Mouse (Mus musculus): ENCODE measurements around the gene Pip4k2b. TPM values are rescaled to one million over a fixed set of nuclear protein-coding genes. Genes with fewer than 3 reads are reported as not detected.
A peak's percentile ranks its signal among the peaks of the same experiment; 100 is the strongest.

Pip4k2b gene
- polyA plus RNA-seq, 1 experiment from 2014 or later, result 2.5 TPM

DNA sequence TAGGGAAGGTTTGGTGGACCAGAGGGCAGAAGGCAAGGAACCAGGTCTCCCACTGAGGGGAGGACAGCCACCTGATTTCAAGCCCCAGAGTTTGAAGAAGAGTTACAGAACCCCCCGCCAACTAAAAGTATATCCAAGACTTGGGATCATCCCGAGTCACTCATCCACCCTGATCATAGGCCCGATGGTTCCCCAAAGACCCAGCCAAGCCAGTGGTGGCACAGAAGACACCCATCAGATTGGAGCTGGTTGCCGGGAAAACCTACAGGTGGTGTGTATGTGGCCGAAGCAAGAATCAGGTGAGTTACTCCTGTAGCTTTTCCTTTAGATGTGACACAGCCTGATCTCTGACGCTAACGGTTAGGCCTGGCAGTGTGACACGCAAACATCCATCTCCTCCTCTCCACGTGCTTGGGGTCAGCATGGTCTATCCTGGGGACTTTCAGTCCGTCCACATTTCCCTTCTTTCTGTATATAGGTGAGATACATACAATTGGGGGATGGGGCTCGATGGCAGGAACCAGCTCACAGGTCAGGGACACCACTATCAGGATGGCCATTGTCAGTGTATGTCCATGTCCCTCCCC lies 58.1 kb downstream of the Pip4k2b start:
- Histone ChIP-seq H3K27ac (ENCODE audit: low read length) (no peak overlapping the region), H3K4me3 (ENCODE audit: low read depth, low read length) (peak overlapping the region; percentile 30), H3K27me3 (ENCODE audit: control insufficient read depth, insufficient read depth, low read length) (no peaks in the 10 kb centered on the region), H3K36me3 (ENCODE audit: control insufficient read depth, insufficient read depth, low read length) (peaks cover 37% of the 10 kb centered on the region), H3K9me3 (ENCODE audit: control insufficient read depth, low read depth, low read length) (no peaks in the 10 kb centered on the region), H3K4me1 (ENCODE audit: control insufficient read depth, insufficient read depth, low read length) (peaks cover 4% of the 10 kb centered on the region; the same call in 1 of the 2 replicates), H3K4me2 (replicated peaks; ENCODE audit: low read depth, low read length) (peak overlapping the region; percentile 63), H3K9ac (replicated peaks; ENCODE audit: low read depth, low read length) (peak overlapping the region; percentile 43; the same call in 1 of the 2 replicates)
- ATAC-seq (ENCODE audit: insufficient number of reproducible peaks, insufficient read depth, low FRiP score, low read depth), result no peak
- WGBS, result 66% methylated on average over 11 of the region's 11 CpGs

DNA sequence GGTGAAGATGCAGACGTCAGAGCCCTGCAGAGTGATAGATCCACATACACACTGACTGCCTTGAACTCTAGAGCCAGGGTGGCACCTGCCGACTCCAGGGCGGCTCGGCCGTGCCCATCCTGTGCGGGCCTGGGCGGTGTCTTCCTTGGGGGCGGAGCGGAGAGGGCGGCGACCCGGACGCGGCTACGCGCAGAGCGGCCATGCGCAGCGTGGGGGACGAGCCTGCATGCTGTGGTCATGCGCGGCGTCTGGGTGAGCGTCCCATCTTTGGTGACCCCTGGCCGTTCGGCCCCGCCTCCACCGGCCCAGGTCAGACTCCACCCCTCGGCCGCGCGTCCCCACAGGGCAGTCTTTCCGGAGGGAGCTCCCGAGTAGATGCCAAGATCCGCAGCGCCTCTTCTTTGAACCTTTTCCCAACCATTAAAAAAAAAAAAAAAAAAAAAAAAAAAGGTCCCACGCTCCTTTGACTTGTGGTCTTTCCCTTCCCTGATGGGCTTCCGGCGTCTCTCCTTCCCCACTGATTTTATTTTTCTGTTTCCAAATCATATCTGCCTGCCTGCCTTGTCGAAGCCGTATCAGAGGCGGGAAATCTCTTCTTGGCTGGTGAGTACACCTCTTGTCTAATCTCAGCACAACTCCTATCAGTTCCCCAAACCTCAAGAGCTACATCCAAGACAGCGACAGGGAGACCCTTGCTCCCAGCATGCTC lies 58.7 kb downstream of the Pip4k2b start, which contains the start of gene Cisd3:
Gene Cisd3, plus strand, starts transcription at position 214 of the 709 bp plus-strand sequence.
- Histone ChIP-seq H3K36me3 (ENCODE audit: control insufficient read depth, insufficient read depth, low read length) (peaks cover 36% of the 10 kb centered on the region), H3K9ac (replicated peaks; ENCODE audit: low read depth, low read length) (peak within 1 kb of the TSS; percentile 43; the same call in 1 of the 2 replicates), H3K4me3 (ENCODE audit: low read depth, low read length) (peak within 1 kb of the TSS; percentile 30), H3K27ac (ENCODE audit: low read length) (no peak within 1 kb of the TSS), H3K4me2 (replicated peaks; ENCODE audit: low read depth, low read length) (peak within 1 kb of the TSS; percentile 63), H3K9me3 (ENCODE audit: control insufficient read depth, low read depth, low read length) (no peaks in the 10 kb centered on the region), H3K27me3 (ENCODE audit: control insufficient read depth, insufficient read depth, low read length) (no peaks in the 10 kb centered on the region), H3K4me1 (ENCODE audit: control insufficient read depth, insufficient read depth, low read length) (peaks cover 4% of the 10 kb centered on the region; the same call in 1 of the 2 replicates)
- ATAC-seq (ENCODE audit: insufficient number of reproducible peaks, insufficient read depth, low FRiP score, low read depth), result peak; percentile 85
- WGBS, result under 1% methylated on average over 43 of the region's 43 CpGs

DNA sequence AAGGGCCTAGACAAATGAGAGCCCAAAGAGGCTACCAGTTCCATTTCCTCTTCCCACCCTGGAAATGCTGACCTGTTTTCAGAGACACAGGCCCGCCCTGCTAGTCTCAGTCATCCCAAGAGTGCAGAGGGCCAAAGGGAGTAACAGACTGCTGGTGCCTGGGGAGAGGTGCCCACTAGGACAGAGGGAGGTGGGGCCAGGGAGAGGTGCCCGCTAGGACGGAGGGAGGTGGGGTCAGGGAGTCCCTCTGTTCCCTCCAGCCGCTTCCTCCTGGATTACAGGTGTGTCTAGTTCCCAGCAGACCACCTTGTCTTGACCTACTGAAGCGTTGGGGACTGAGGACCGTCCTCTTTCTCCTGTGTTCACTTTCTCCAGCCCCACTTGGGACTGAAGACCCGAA lies 59.7 kb downstream of the Pip4k2b start:
- Histone ChIP-seq H3K27ac (ENCODE audit: low read length) (no peak overlapping the region), H3K9ac (replicated peaks; ENCODE audit: low read depth, low read length) (no peak overlapping the region), H3K4me2 (replicated peaks; ENCODE audit: low read depth, low read length) (no peak overlapping the region), H3K4me3 (ENCODE audit: low read depth, low read length) (no peak overlapping the region), H3K36me3 (ENCODE audit: control insufficient read depth, insufficient read depth, low read length) (peaks cover 33% of the 10 kb centered on the region), H3K9me3 (ENCODE audit: control insufficient read depth, low read depth, low read length) (no peaks in the 10 kb centered on the region), H3K4me1 (ENCODE audit: control insufficient read depth, insufficient read depth, low read length) (peaks cover 4% of the 10 kb centered on the region; the same call in 1 of the 2 replicates), H3K27me3 (ENCODE audit: control insufficient read depth, insufficient read depth, low read length) (no peaks in the 10 kb centered on the region)
- 33% methylated on average over 7 of the region's 7 CpGs for WGBS
- ATAC-seq (ENCODE audit: insufficient number of reproducible peaks, insufficient read depth, low FRiP score, low read depth), result no peak

DNA sequence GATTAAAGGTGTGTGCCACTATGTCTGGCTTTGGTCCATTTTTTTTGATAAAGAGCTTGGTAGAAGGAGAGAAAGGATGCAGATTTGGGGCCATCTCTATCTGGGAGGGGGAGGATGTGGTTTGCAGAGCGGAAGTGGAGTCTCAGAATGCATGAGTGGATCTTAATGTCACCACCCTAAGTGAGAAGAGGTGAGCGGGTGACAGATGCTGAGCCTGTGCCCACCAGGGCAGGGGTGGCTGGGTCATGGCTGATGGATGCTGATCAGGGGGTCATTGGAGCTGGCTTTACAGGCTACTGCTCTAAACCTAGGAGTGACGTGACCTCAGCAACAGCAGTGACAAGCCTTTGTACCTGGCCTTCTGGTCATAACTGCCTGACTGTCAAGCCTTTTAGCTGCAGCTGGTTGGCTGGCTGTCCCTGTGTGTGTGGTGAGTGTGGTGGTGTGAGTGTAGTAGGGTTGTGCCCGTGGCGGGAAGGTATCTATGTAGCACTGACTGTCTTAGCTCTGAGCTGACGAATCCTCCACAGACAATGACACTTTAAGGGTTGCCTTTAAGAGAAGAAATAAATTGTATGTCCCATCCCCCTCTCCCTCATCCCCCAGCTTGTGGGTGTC lies 60.3 kb downstream of the Pip4k2b start:
- H3K9ac ChIP-seq (replicated peaks; ENCODE audit: low read depth, low read length), result no peak overlapping the region
- H3K9me3 ChIP-seq (ENCODE audit: control insufficient read depth, low read depth, low read length), result no peaks in the 10 kb centered on the region
- no peak overlapping the region for H3K4me2 ChIP-seq (replicated peaks; ENCODE audit: low read depth, low read length)
- no peak overlapping the region for H3K27ac ChIP-seq (ENCODE audit: low read length)
- peaks cover 31% of the 10 kb centered on the region for H3K36me3 ChIP-seq (ENCODE audit: control insufficient read depth, insufficient read depth, low read length)
- H3K4me1 ChIP-seq (ENCODE audit: control insufficient read depth, insufficient read depth, low read length), result peaks cover 4% of the 10 kb centered on the region; the same call in 1 of the 2 replicates
- ATAC-seq (ENCODE audit: insufficient number of reproducible peaks, insufficient read depth, low FRiP score, low read depth), result no peak
- 85% methylated on average over 6 of the region's 6 CpGs for WGBS
- no peak overlapping the region for H3K4me3 ChIP-seq (ENCODE audit: low read depth, low read length)
- H3K27me3 ChIP-seq (ENCODE audit: control insufficient read depth, insufficient read depth, low read length), result no peaks in the 10 kb centered on the region

DNA sequence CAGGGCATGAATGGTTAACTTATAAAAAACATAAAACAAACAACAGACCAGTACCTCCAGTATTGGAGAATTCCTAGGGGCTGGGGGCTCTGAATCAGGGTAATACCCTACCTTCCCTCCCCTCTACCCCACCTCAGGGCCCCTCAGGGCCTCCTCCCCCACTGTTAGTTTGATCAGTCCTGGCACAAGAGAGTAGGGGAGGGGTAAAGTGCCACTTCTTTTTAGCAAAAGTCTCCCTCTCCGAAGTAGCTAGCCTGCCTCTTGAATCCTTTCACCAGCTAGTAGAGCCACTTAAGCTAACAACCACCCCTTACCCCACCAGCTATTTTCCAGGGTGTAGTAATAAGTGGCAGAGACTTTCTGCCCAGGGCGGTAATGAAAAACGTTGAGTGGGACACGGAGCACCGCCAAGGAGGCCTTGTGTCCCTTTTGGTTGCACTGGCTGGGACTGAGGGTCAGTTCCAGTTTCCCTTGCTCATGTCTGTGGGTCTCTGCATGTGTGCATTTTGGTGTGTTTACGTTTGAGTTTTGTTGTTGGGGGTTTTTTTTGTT lies 61.9 kb downstream of the Pip4k2b start:
- Histone ChIP-seq H3K36me3 (ENCODE audit: control insufficient read depth, insufficient read depth, low read length) (peaks cover 37% of the 10 kb centered on the region), H3K27ac (ENCODE audit: low read length) (no peak overlapping the region), H3K27me3 (ENCODE audit: control insufficient read depth, insufficient read depth, low read length) (no peaks in the 10 kb centered on the region), H3K9ac (replicated peaks; ENCODE audit: low read depth, low read length) (no peak overlapping the region), H3K4me2 (replicated peaks; ENCODE audit: low read depth, low read length) (no peak overlapping the region), H3K9me3 (ENCODE audit: control insufficient read depth, low read depth, low read length) (no peaks in the 10 kb centered on the region), H3K4me3 (ENCODE audit: low read depth, low read length) (no peak overlapping the region), H3K4me1 (ENCODE audit: control insufficient read depth, insufficient read depth, low read length) (peaks cover 4% of the 10 kb centered on the region; the same call in 1 of the 2 replicates)
- WGBS, result 75% methylated on average over 6 of the region's 6 CpGs
- ATAC-seq (ENCODE audit: insufficient number of reproducible peaks, insufficient read depth, low FRiP score, low read depth), result no peak

DNA sequence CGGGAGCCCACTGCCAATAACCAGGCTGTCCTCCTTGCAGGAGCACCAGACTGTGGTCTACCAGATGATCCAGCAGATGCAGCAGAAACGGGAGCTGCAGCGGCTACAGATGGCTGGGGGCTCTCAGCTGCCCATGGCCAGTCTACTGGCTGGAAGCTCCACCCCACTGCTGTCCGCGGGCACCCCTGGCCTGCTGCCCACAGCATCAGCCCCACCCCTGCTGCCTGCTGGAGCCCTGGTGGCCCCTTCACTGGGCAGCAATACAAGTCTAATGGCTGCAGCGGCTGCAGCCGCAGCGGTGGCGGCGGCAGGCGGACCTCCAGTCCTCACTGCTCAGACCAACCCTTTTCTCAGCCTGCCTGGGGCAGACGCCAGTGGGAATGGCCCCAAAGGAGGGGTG lies 64.1 kb downstream of the Pip4k2b start:
- WGBS, result 83% methylated on average over 12 of the region's 12 CpGs

DNA sequence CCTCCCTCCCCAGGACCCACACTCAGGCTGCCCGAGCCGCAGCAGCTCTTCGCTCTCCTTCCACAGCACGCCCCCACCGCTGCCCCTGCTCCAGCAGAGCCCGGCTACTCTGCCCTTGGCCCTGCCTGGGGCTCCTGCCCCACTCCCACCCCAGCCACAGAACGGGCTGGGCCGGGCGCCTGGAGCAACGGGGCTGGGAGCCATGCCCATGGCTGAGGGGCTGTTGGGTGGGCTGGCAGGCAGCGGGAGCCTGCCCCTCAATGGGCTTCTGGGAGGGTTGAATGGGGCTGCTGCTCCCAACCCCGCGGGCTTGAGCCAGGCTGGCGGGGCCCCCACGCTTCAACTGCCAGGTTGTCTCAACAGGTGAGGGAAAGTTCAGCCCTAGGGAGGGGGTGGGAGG lies 66.2 kb downstream of the Pip4k2b start:
- Histone ChIP-seq H3K4me1 (ENCODE audit: control insufficient read depth, insufficient read depth, low read length) (no peaks in the 10 kb centered on the region), H3K4me2 (replicated peaks; ENCODE audit: low read depth, low read length) (no peak overlapping the region), H3K9me3 (ENCODE audit: control insufficient read depth, low read depth, low read length) (no peaks in the 10 kb centered on the region), H3K27ac (ENCODE audit: low read length) (no peak overlapping the region), H3K27me3 (ENCODE audit: control insufficient read depth, insufficient read depth, low read length) (no peaks in the 10 kb centered on the region), H3K36me3 (ENCODE audit: control insufficient read depth, insufficient read depth, low read length) (peaks cover 74% of the 10 kb centered on the region), H3K4me3 (ENCODE audit: low read depth, low read length) (no peak overlapping the region), H3K9ac (replicated peaks; ENCODE audit: low read depth, low read length) (no peak overlapping the region)
- 91% methylated on average over 15 of the region's 15 CpGs for WGBS
- ATAC-seq (ENCODE audit: insufficient number of reproducible peaks, insufficient read depth, low FRiP score, low read depth), result no peak

More for the DNA sequence above, 64.1 kb downstream of the Pip4k2b start:
- Histone ChIP-seq H3K9me3 (ENCODE audit: control insufficient read depth, low read depth, low read length) (no peaks in the 10 kb centered on the region), H3K36me3 (ENCODE audit: control insufficient read depth, insufficient read depth, low read length) (peaks cover 56% of the 10 kb centered on the region), H3K27me3 (ENCODE audit: control insufficient read depth, insufficient read depth, low read length) (no peaks in the 10 kb centered on the region), H3K4me1 (ENCODE audit: control insufficient read depth, insufficient read depth, low read length) (no peaks in the 10 kb centered on the region; the same call in 1 of the 2 replicates), H3K4me2 (replicated peaks; ENCODE audit: low read depth, low read length) (no peak overlapping the region), H3K27ac (ENCODE audit: low read length) (no peak overlapping the region), H3K4me3 (ENCODE audit: low read depth, low read length) (no peak overlapping the region), H3K9ac (replicated peaks; ENCODE audit: low read depth, low read length) (0 out of 2 replicates have a peak overlapping the region, but pooled peaks have one; percentile 2)
- ATAC-seq (ENCODE audit: insufficient number of reproducible peaks, insufficient read depth, low FRiP score, low read depth), result no peak

DNA sequence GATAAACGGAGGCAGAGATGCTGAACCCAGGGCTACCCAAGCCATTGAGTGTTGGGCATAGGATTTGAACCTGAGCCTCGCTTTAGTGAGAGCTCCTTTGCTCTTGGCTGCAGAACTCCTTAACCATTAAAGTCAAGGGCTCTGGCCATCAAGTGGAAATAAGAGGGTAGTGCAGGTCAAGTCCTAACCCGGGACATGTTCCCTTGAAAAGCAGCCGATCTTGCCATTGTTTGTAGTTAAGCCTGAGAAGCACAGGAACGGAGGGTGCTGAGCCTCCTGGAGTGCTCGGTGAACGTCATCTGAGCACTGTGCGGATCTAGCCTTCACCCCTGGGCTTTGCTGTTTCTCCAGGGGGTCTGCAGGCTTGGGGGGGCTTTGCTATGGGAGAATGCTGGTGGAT lies 66.7 kb downstream of the Pip4k2b start:
- H3K27ac ChIP-seq (ENCODE audit: low read length), result no peak overlapping the region
- no peak overlapping the region for H3K4me3 ChIP-seq (ENCODE audit: low read depth, low read length)
- peaks cover 77% of the 10 kb centered on the region for H3K36me3 ChIP-seq (ENCODE audit: control insufficient read depth, insufficient read depth, low read length)
- no peaks in the 10 kb centered on the region for H3K9me3 ChIP-seq (ENCODE audit: control insufficient read depth, low read depth, low read length)
- ATAC-seq (ENCODE audit: insufficient number of reproducible peaks, insufficient read depth, low FRiP score, low read depth), result no peak
- H3K4me2 ChIP-seq (replicated peaks; ENCODE audit: low read depth, low read length), result no peak overlapping the region
- H3K4me1 ChIP-seq (ENCODE audit: control insufficient read depth, insufficient read depth, low read length), result no peaks in the 10 kb centered on the region
- no peaks in the 10 kb centered on the region for H3K27me3 ChIP-seq (ENCODE audit: control insufficient read depth, insufficient read depth, low read length)
- no peak overlapping the region for H3K9ac ChIP-seq (replicated peaks; ENCODE audit: low read depth, low read length)
- WGBS, result 66% methylated on average over 8 of the region's 8 CpGs

Measured in stomach, embryonic 14.5 days (tissue).